Mouse (Mus musculus) embryo, embryonic 10.5 days (tissue): Measurements from ENCODE around the gene Arfrp1.

ENCODE experiments used
- DNase-seq: peaks from one replicate; pipeline ENCODE4 v3.0.0-alpha.2; 2015; ENCODE audit warnings: low spot score

The Arfrp1 gene

GRCm38 (mm10) chr2:181364860-181365596 lies at the start of gene Arfrp1, which contains the start of gene Zgpat:
Arfrp1 (minus strand) TSS chr2:181365404.
Zgpat (plus strand) TSS chr2:181364928.
- peak; percentile 93 for DNase-seq

DNA sequence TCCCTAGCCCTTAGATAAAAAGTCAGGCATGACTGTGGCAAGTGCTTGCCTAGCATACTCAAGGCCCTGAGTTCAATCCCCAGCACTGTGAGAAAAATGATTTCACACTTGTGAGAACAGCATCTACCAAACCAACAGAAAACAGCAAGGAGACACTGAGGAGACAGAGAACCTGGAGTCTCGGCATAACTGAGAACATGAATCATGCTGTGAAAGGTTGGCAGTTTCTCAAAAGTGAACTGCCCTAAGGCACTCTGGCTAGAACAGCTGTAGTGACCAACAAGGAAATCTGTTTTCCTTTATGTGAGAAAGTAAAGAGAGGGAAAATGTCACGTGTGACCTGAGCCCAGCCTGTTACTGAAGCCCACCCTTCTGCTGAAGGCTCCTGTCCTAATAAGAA lies 47.9 kb upstream of the Arfrp1 start:
- no peak for DNase-seq

DNA sequence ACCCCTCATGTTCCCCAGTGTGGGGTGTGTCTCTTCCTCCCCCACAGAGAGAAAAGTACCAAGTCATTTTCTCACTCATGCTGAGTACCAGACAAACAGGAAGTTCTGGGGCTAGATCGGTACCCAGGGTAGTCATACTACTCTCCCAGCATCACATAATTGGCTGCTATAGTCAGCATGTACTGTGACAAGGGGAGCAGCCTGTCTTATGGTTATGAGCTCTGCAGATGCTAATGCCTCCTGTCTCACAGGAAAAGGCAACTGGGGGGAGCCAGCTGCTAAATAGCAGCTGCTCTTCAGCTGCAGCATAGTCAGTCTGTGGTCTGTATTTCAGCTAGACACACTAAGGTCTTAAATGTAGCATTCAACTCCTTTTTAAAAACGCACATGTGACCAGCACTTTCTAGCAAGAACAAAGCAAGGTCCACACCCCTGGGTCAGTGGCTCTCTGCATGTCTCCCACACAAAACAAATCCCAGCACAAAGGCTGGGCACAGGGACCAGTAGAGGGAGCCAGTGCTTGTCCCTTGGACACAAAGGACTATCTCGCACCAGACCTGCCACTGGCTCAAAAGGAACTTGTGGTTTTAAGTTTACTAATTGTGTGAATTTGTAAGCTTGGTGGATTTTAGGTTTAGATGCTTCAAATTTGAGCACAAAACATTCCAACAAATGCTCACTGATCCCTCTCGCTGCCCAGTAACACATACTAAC lies 45.7 kb upstream of the Arfrp1 start:
- peak; percentile 86 for DNase-seq

DNA sequence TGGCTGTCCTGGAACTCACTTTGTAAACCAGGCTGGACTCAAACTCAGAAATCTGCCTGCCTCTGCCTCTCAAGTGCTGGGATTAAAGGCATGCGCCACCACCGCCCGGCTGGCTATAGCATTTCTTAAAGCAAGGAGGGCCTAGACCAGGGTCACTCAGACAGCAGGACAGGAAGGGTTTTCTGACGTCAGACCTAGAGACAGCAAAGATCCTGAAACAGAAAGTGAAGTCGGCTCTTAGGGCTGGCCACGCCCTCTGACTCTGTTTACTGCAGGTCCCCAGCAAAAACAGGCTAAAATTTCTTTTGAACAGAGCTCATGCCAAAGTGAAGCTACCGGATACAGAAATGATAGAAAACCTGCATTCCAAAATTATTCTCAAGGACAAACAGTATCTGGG lies 44.4 kb upstream of the Arfrp1 start:
- no peak for DNase-seq

DNA sequence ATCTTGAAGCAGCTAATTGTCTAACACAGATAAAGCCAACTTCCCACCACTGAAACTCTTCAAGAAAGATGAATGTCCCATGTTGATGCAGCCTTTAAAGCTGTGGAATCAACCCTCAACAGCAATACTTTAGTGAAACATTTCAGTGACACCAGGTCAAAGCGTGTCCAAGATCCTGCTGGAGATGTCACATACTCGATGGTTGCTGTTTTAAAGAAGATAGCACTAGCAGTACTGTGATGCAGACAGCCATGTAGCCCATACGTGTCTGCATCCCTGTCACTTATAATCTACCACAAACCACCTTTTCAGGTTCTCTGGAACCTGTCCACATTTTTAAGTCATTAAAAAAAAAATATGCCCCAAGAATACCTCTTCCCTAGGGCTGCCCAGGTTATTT lies 38.5 kb upstream of the Arfrp1 start:
- no peak for DNase-seq

DNA sequence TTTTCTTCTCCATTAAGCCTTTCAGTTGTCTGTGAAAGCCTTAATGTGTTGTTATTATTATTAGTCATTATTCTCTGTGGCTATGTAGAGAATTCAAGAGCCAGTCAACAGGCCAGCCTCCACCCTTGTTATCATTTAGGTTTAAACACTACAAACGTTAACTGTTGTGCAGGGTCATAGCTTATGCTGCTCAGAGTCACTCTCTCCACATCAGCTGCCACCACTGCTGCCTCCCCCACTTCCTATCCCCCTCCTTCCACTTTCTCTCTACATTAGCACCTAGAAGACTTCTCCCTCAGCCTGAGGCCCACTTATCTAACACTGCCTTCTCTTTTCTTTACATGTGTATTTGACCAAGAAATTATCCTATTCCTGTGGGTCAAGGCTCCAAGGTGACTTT lies 36.3 kb upstream of the Arfrp1 start:
- no peak for DNase-seq

DNA sequence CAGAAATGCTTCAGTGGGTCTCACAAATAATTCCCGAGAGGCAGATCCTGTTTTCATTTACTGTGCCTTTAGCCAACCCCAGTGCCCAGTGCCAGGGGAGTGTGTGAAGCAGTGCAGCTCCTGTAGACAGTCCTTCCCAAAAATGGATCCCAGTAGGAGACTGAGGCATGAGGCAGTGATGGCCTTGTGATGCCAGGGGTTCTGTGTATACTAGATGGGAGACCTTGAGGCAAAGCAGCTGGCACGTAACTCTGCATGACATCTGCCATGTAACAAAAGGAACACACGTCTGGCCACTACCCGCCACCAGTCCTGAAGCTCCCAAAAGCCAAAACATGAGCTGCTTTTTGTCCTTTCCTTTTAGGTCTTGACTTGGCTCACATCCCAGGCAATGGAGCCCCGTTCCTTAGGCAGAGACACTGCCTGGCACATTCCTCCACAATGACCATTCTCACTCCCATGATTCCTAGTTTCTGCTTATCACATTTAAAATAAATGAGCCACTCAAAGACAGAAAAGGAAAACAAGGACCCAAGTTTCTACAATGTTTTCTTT lies 32.1 kb upstream of the Arfrp1 start:
- DNase-seq: no peak

DNA sequence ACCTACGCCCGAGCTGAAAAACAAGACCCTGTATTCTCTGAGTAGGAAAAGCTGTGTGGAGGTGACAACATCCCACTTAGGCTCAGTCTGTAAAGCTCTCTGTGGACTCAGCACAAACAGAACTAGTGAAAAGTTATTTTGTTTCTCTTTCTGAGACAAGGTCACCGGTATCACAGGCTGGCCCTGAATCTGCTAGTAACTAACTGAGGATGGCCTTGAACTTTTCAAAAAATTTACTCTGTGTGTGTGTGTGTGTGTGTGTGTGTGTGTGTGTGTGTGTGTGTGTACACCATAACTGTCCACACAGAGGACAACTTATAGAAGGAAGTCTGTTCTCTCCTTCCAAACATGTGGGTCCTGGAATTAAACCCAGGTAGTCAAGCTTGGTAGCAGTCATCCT lies 28.9 kb upstream of the Arfrp1 start:
- no peak for DNase-seq

DNA sequence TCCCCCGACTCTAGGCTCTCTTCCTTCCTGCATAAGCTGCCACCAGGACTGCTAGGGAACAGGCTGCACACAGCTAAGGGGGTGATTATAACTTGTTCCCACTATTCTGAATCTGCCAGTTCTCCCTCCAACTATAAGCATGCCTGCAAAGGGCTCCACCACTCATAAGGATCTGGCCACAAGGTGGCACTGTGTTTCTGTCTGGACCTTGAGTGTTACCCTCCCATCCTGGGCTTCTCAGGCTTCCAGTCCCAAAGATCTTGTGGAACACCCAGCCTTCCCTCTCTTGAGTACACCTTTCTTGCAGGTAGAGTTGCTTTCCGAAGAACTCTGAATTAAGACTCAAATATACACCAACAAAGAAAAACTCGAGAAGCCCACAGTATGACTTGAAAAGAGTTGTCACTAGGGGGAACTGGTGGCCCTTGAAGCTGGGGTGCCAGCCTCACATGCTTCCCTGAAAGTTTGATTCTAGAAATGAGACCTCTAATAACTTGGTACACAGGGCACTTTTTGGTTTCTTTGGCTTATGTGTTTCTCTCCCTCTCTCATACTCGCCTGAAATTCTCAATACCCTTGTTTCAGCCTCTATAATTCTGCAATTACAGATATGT lies 27.5 kb upstream of the Arfrp1 start:
- DNase-seq: peak; percentile 95

DNA sequence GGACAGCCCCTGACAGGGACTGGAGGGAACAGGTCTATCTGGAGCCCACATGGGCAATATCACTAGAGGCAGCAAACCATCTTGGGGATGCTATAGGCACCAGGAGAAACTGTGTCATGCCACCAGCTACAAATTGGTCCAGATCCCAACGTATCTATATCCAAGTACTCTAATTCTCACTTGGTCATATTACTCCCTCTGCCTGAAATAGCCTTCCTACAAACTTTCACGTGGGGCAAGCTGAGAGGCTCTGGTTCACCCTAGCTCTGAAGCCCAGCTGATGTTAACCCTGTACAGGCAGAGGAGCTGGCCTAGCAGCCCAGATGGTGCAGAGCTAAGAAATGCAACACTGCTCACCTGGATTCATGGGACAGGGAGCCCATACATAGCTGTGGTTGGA lies 26.3 kb upstream of the Arfrp1 start:
- DNase-seq: no peak

DNA sequence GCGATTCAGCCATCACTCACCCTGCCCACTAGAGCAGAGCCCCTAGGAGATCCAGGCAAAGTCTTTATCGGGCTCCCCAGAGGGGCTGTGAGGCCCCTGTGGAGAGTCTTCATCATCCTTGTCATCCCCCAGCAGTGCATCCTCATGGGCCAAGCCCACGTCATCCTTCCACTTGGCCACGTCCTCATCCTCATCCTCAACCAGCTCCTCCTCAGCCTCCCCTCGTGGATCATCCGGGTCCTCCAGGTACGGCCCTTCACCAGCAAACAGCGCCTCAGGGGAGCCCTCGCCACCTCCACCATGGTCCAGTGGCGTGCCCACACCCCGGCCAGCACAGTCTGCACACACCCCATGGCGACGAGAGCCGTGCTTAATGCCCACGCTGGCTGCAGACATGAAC lies 25.8 kb upstream of the Arfrp1 start:
- DNase-seq: no peak

GRCm38 (mm10) chr2:181390136-181390870 lies 25.1 kb upstream of the Arfrp1 start:
- DNase-seq: no peak

DNA sequence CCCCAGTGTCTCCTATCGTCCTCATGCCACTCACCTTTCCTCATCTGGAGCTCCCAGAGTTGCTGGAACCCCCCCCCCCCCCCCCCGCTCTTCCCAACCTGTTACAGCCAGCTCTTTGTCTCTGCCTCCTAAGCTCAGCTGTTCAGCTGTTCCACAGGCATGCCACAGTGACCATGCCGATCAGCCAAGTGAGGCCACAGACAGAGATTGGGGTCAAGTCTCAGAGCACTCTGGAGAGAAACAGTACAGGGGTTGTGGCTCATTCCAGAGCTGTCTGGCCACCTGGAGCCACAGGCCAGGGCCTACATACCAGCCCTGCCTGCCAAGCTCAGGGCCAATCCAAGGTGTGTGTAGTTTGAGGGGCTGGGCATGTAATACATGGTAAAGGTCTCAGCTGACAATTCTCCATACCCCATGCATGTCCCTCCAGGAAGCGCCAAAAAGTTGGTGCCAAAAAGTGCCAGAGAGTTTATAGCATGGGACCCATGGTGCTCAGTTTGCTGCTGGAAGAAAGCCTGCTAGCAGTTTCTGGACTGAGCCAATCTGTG lies 21.5 kb upstream of the Arfrp1 start:
- DNase-seq: no peak

DNA sequence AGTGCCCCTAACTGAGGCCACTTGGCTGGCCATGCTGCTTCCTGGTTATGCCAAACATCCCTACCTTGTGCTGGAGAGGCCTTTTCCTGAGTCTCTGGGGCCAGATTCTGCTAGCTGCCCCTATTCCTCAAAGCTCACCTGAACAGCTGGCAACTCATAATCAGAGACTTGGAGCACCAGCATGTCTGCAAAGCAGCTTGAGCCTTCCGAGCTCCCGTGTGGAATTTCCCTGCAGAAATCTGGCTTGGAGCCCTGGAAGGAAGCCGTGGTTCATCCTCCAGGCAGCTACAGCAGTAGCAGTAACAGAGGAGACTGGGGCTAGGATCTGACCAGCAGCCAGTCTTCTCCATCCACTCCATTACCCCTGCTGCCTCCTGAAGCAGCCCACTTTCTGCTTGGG lies 20.7 kb upstream of the Arfrp1 start:
- DNase-seq: no peak

DNA sequence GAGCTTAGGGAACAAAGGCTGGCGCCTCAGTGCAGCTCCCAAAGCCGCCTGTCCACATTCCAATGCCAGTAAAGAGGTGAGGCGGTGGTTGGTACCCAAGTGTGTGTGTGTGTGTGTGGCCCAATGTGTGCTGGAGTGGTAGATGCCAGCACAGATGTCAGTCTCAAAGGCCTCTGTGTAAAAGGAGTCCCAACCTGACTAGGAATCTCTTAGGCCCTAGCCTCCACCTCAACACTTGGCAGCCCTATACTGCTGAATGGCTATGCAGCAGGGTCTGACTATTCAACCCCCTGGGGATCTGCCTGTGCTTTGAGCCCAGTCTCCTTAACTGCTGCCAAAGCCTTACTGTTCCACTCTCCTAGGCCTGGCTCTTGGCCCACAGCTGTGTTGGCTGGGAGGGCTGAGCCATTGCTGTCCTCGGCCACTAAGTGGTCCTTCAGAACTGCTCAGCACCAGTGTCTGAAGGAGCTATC lies 19.8 kb upstream of the Arfrp1 start:
- no peak for DNase-seq

GRCm38 (mm10) chr2:181384463-181384862 lies 19.3 kb upstream of the Arfrp1 start:
- no peak for DNase-seq

- DNase-seq: no peak
Measured at GRCm38 (mm10) chr2:181381631-181382306, 16.6 kb upstream of the Arfrp1 start.

- DNase-seq: no peak
Measured at GRCm38 (mm10) chr2:181381107-181381506, 15.9 kb upstream of the Arfrp1 start.

- DNase-seq: no peak
Measured at GRCm38 (mm10) chr2:181380251-181380650, 15.0 kb upstream of the Arfrp1 start.

- no peak for DNase-seq
Measured at GRCm38 (mm10) chr2:181379778-181380177, 14.6 kb upstream of the Arfrp1 start, which contains the start of gene Lime1. Lime1 (plus strand) TSS chr2:181380078.

GRCm38 (mm10) chr2:181378701-181379100 lies 13.5 kb upstream of the Arfrp1 start:
- no peak for DNase-seq
